Mouse (Mus musculus): ENCODE data around the gene Agpat3. TPM values are rescaled to one million over a fixed set of nuclear protein-coding genes. Genes with fewer than 3 reads are reported as not detected.
A peak's percentile ranks its signal among the peaks of the same experiment; 100 is the strongest.
"Not testable (repeated sequence)": the region's sequence is repeated elsewhere in the genome, so short reads cannot be mapped to it uniquely, and the experiment has no call there.

The Agpat3 gene
- polyA plus RNA-seq, 1 experiment from 2014 or later: 58.2 TPM

DNA sequence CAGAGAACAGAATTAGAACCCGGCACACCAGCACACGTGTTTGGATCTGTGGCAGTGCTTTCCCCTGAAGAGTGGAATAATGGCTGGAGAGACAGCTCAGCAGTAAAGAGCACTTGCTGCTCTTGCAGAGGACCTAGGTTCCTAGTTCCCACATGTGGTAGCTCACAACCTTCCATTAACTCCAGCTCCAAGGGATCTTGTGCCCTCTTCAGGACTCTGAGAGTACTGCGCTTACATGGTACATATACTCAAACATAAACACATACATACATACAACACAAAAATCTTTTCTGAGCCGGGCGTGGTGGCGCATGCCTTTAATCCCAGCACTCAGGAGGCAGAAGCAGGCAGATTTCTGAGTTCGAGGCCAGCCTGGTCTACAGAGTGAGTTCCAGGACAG, 26.2 kb upstream of the Agpat3 start:
- Histone ChIP-seq H3K9ac (no peak overlapping the region), H3K27ac (no peak overlapping the region), H3K4me3 (replicated peaks) (no peak overlapping the region), H3K36me3 (no peaks in the 10 kb centered on the region), H3K9me3 (no peaks in the 10 kb centered on the region), H3K4me2 (replicated peaks) (no peak overlapping the region), H3K27me3 (replicated peaks) (no peaks in the 10 kb centered on the region), H3K4me1 (replicated peaks) (no peaks in the 10 kb centered on the region)
- no peak for ATAC-seq
- 96% methylated on average over 7 of the region's 7 CpGs for WGBS

DNA sequence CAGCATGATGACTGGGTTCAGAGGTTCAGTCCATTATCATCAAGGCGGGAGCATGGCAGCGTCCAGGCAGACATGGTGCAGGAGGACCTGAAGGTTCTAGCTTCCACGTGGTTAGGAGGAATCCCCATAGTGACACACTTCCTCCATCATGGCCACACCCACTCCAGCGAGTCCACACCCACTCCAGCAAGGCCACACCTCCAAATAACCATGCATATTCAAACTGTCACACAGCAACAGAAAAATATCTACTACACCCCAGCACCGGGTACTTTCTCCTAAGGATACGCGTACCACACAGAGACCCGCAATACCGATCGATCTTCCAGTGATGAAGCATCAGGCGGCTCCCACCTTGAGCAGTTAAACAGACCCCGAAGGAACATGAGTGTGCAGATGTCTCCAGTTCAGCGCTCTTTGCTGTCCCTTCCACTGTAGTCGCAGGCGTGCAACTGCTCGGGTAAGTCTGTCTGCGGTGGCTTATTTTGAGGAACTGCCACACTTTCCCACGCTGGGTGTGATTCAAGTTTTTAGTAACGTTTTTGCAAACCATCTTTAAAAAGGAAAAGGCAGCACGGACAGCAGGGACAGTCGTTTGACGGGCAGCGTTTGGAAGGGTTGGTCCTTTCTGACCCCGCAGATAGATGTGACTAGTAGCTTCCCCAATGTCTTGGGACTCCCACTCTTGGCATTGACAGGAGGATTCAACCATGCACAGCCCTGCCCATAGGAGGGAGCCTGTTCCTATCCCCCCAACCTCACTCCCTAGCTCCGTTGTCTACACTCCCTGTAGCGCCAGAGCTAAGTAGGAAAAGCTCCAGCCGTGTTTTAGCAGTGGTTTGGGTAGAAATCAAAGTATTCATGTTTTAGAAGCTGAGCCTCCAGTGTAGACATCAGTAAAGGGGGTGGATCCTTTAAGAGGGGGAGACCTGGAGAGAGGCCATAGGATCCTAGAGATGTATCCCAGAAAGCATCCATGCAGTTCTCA, 20.7 kb upstream of the Agpat3 start:
- no peaks in the 10 kb centered on the region for H3K27me3 ChIP-seq (replicated peaks)
- H3K9ac ChIP-seq: no peak overlapping the region
- H3K36me3 ChIP-seq: no peaks in the 10 kb centered on the region
- ATAC-seq: peak; percentile 39; the same call in 1 of the 2 replicates
- H3K27ac ChIP-seq: no peak overlapping the region
- no peak overlapping the region for H3K4me3 ChIP-seq (replicated peaks)
- no peaks in the 10 kb centered on the region for H3K4me1 ChIP-seq (replicated peaks)
- no peaks in the 10 kb centered on the region for H3K9me3 ChIP-seq
- no peak overlapping the region for H3K4me2 ChIP-seq (replicated peaks)
- WGBS: 62% methylated on average over 27 of the region's 27 CpGs

GRCm38 (mm10) chr10:78371746-78372145, 19.5 kb upstream of the Agpat3 start:
- H3K9me3 ChIP-seq: no peaks in the 10 kb centered on the region
- no peak overlapping the region for H3K9ac ChIP-seq
- ATAC-seq: no peak
- no peaks in the 10 kb centered on the region for H3K36me3 ChIP-seq
- no peak overlapping the region for H3K4me3 ChIP-seq (replicated peaks)
- WGBS: 70% methylated on average over 6 of the region's 6 CpGs
- H3K4me2 ChIP-seq (replicated peaks): no peak overlapping the region
- H3K27ac ChIP-seq: no peak overlapping the region
- no peaks in the 10 kb centered on the region for H3K27me3 ChIP-seq (replicated peaks)
- H3K4me1 ChIP-seq (replicated peaks): 0 out of 2 replicates have a peak, but pooled peaks cover under 1% of the 10 kb centered on the region

GRCm38 (mm10) chr10:78367586-78367985, 15.3 kb upstream of the Agpat3 start:
- WGBS: 60% methylated on average over 4 of the region's 4 CpGs
- H3K27ac ChIP-seq: no peak overlapping the region
- H3K9me3 ChIP-seq: no peaks in the 10 kb centered on the region
- H3K9ac ChIP-seq: no peak overlapping the region
- no peaks in the 10 kb centered on the region; the same call in 1 of the 2 replicates for H3K27me3 ChIP-seq (replicated peaks)
- no peaks in the 10 kb centered on the region for H3K36me3 ChIP-seq
- ATAC-seq: no peak
- 0 out of 2 replicates have a peak, but pooled peaks cover 3% of the 10 kb centered on the region for H3K4me1 ChIP-seq (replicated peaks)
- H3K4me2 ChIP-seq (replicated peaks): peak overlapping the region; percentile 27; the same call in 1 of the 2 replicates
- H3K4me3 ChIP-seq (replicated peaks): no peak overlapping the region

GRCm38 (mm10) chr10:78366851-78367312, 14.6 kb upstream of the Agpat3 start:
- H3K27me3 ChIP-seq (replicated peaks): no peaks in the 10 kb centered on the region; the same call in 1 of the 2 replicates
- peak overlapping the region; percentile 39 for H3K4me2 ChIP-seq (replicated peaks)
- H3K9ac ChIP-seq: no peak overlapping the region
- H3K9me3 ChIP-seq: no peaks in the 10 kb centered on the region
- H3K4me3 ChIP-seq (replicated peaks): no peak overlapping the region
- H3K27ac ChIP-seq: no peak overlapping the region
- ATAC-seq: peak; percentile 94
- 0 out of 2 replicates have a peak, but pooled peaks cover 3% of the 10 kb centered on the region for H3K4me1 ChIP-seq (replicated peaks)
- H3K36me3 ChIP-seq: no peaks in the 10 kb centered on the region
- 33% methylated on average over 9 of the region's 9 CpGs for WGBS

- Histone ChIP-seq H3K9ac (no peak overlapping the region), H3K36me3 (no peaks in the 10 kb centered on the region), H3K27ac (no peak overlapping the region), H3K4me3 (replicated peaks) (no peak overlapping the region), H3K27me3 (replicated peaks) (no peaks in the 10 kb centered on the region; the same call in 1 of the 2 replicates), H3K9me3 (no peaks in the 10 kb centered on the region), H3K4me2 (replicated peaks) (peak overlapping the region; percentile 39; the same call in 1 of the 2 replicates), H3K4me1 (replicated peaks) (0 out of 2 replicates have a peak, but pooled peaks cover 3% of the 10 kb centered on the region)
- no peak for ATAC-seq
- WGBS: 41% methylated on average over 5 of the region's 5 CpGs
Measured at GRCm38 (mm10) chr10:78366195-78366834, 14.0 kb upstream of the Agpat3 start.

DNA sequence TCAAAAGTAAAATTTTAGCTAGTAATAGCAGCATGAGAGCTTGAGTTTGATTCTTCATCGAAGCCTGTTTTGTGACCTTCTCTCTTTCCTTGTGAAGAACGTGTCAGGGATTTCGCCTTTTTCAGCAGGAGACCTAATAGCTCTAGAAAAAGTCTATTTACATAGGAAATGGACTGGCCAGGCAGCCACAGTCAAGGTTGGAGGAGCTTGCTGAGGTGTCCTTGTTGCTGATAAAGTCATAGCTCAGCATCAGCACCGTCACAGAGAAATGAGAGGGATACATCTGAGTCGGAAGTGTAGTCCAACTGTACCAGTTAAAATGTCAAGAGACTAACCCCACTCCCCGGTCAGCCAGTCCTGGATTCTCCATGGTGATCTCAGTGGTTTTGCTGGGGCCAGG, 13.3 kb upstream of the Agpat3 start:
- Histone ChIP-seq H3K36me3 (no peaks in the 10 kb centered on the region), H3K27ac (no peak overlapping the region), H3K9ac (no peak overlapping the region), H3K27me3 (replicated peaks) (no peaks in the 10 kb centered on the region; the same call in 1 of the 2 replicates), H3K4me3 (replicated peaks) (no peak overlapping the region), H3K9me3 (no peaks in the 10 kb centered on the region), H3K4me1 (replicated peaks) (0 out of 2 replicates have a peak, but pooled peaks cover 3% of the 10 kb centered on the region), H3K4me2 (replicated peaks) (no peak overlapping the region)
- WGBS: 75% methylated on average over 6 of the region's 6 CpGs
- ATAC-seq: no peak

- Histone ChIP-seq H3K4me3 (replicated peaks) (no peak overlapping the region), H3K9me3 (no peaks in the 10 kb centered on the region), H3K9ac (no peak overlapping the region), H3K36me3 (no peaks in the 10 kb centered on the region), H3K27me3 (replicated peaks) (no peaks in the 10 kb centered on the region; the same call in 1 of the 2 replicates), H3K4me2 (replicated peaks) (no peak overlapping the region), H3K4me1 (replicated peaks) (0 out of 2 replicates have a peak, but pooled peaks cover 3% of the 10 kb centered on the region), H3K27ac (no peak overlapping the region)
- no peak for ATAC-seq
- WGBS: 50% methylated on average over 2 of the region's 2 CpGs
Measured at GRCm38 (mm10) chr10:78364106-78364505, 11.8 kb upstream of the Agpat3 start.

GRCm38 (mm10) chr10:78363366-78363765, 11.1 kb upstream of the Agpat3 start:
- 83% methylated on average over 6 of the region's 6 CpGs for WGBS
- Histone ChIP-seq H3K9ac (no peak overlapping the region), H3K4me2 (replicated peaks) (no peak overlapping the region), H3K27me3 (replicated peaks) (no peaks in the 10 kb centered on the region; the same call in 1 of the 2 replicates), H3K4me1 (replicated peaks) (0 out of 2 replicates have a peak, but pooled peaks cover 3% of the 10 kb centered on the region), H3K36me3 (no peaks in the 10 kb centered on the region), H3K27ac (no peak overlapping the region), H3K4me3 (replicated peaks) (no peak overlapping the region), H3K9me3 (no peaks in the 10 kb centered on the region)
- ATAC-seq: no peak

- H3K9ac ChIP-seq: no peak overlapping the region
- H3K4me2 ChIP-seq (replicated peaks): no peak overlapping the region
- H3K4me1 ChIP-seq (replicated peaks): 0 out of 2 replicates have a peak, but pooled peaks cover 3% of the 10 kb centered on the region
- ATAC-seq: no peak
- 86% methylated on average over 2 of the region's 2 CpGs for WGBS
- no peaks in the 10 kb centered on the region for H3K9me3 ChIP-seq
- no peak overlapping the region for H3K27ac ChIP-seq
- no peak overlapping the region for H3K4me3 ChIP-seq (replicated peaks)
- H3K36me3 ChIP-seq: no peaks in the 10 kb centered on the region
- no peaks in the 10 kb centered on the region; the same call in 1 of the 2 replicates for H3K27me3 ChIP-seq (replicated peaks)
Measured at GRCm38 (mm10) chr10:78361951-78362350, 9.7 kb upstream of the Agpat3 start.

DNA sequence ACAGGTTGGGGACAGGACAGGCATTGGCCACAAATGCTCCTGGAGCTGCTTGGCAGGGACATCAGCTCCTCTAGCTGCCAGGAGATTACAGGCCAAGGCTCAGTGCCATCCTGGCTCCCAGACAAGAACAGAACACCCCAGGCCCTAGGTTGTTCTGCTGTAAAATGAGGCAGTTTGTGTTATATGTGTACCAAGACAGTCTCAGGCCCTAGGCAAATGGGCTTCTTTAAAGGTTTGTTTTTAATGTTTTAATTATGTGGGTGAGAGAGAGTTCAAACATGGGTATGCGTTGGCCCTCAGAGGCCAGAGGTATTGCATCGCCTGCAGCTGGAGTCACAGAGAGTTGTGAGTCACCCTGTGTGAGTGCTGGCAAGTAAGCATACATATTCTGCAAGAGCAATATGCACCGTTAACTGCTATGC, 8.0 kb upstream of the Agpat3 start:
- ATAC-seq: no peak
- no peak overlapping the region for H3K27ac ChIP-seq
- no peak overlapping the region for H3K9ac ChIP-seq
- no peaks in the 10 kb centered on the region for H3K9me3 ChIP-seq
- H3K36me3 ChIP-seq: no peaks in the 10 kb centered on the region
- WGBS: 73% methylated on average over 3 of the region's 3 CpGs
- no peak overlapping the region for H3K4me3 ChIP-seq (replicated peaks)
- H3K4me2 ChIP-seq (replicated peaks): no peak overlapping the region
- no peaks in the 10 kb centered on the region for H3K4me1 ChIP-seq (replicated peaks)
- no peaks in the 10 kb centered on the region; the same call in 1 of the 2 replicates for H3K27me3 ChIP-seq (replicated peaks)

- H3K4me1 ChIP-seq (replicated peaks); H3K9me3 ChIP-seq; H3K36me3 ChIP-seq; H3K4me3 ChIP-seq (replicated peaks); H3K27me3 ChIP-seq (replicated peaks); H3K9ac ChIP-seq; H3K27ac ChIP-seq; H3K4me2 ChIP-seq (replicated peaks); ATAC-seq: not testable (repeated sequence)
- WGBS: 90% methylated on average over 3 of the region's 3 CpGs
Measured at GRCm38 (mm10) chr10:78358999-78359398, 6.7 kb upstream of the Agpat3 start.

Measured in intestine, embryonic 15.5 days (tissue).